Mouse (Mus musculus): ENCODE data around the gene Ncl. TPM values are rescaled to one million over a fixed set of nuclear protein-coding genes. Genes with fewer than 3 reads are reported as not detected.

The Ncl gene
- polyA plus RNA-seq, 1 experiment from 2014 or later, result 365 TPM

- 64% methylated on average over 2 of the region's 2 CpGs for WGBS
- Histone ChIP-seq H3K4me3 (no peak overlapping the region), H3K27ac (no peak overlapping the region), H3K36me3 (no peaks in the 10 kb centered on the region), H3K4me1 (no peaks in the 10 kb centered on the region; the same call in 1 of the 2 replicates), H3K27me3 (no peaks in the 10 kb centered on the region), H3K9ac (no peak overlapping the region), H3K4me2 (no peak overlapping the region), H3K9me3 (no peaks in the 10 kb centered on the region)
- ATAC-seq (ENCODE audit: borderline replicate concordance, extremely low read depth, low FRiP score, low TSS enrichment), result no peak
These were observed 32.2 kb upstream of the Ncl start for GRCm38 (mm10) chr1:86391425-86391824.

GRCm38 (mm10) chr1:86389230-86389629, 30.0 kb upstream of the Ncl start:
- Histone ChIP-seq H3K4me1 (no peaks in the 10 kb centered on the region; the same call in 1 of the 2 replicates), H3K27ac (no peak overlapping the region), H3K36me3 (no peaks in the 10 kb centered on the region), H3K9me3 (no peaks in the 10 kb centered on the region), H3K9ac (no peak overlapping the region), H3K27me3 (no peaks in the 10 kb centered on the region), H3K4me2 (no peak overlapping the region), H3K4me3 (no peak overlapping the region)
- 4% methylated on average over 11 of the region's 11 CpGs for WGBS
- peak; percentile 28; the same call in 1 of the 2 replicates for ATAC-seq (ENCODE audit: borderline replicate concordance, extremely low read depth, low FRiP score, low TSS enrichment)

GRCm38 (mm10) chr1:86381027-86381426, 21.8 kb upstream of the Ncl start:
- 0 out of 2 replicates have a peak, but pooled peaks cover 4% of the 10 kb centered on the region for H3K4me1 ChIP-seq
- 16% methylated on average over 13 of the region's 13 CpGs for WGBS
- peak; percentile 53; the same call in 1 of the 2 replicates for ATAC-seq (ENCODE audit: borderline replicate concordance, extremely low read depth, low FRiP score, low TSS enrichment)
- H3K27me3 ChIP-seq, result no peaks in the 10 kb centered on the region
- H3K36me3 ChIP-seq, result no peaks in the 10 kb centered on the region
- H3K9me3 ChIP-seq, result no peaks in the 10 kb centered on the region
- no peak overlapping the region for H3K4me3 ChIP-seq
- H3K9ac ChIP-seq, result no peak overlapping the region
- no peak overlapping the region for H3K27ac ChIP-seq
- peak overlapping the region; percentile 21; the same call in 1 of the 2 replicates for H3K4me2 ChIP-seq

GRCm38 (mm10) chr1:86379161-86379569, 20.0 kb upstream of the Ncl start:
- no peak overlapping the region for H3K27ac ChIP-seq
- no peaks in the 10 kb centered on the region for H3K27me3 ChIP-seq
- H3K4me3 ChIP-seq, result no peak overlapping the region
- H3K9ac ChIP-seq, result no peak overlapping the region
- H3K36me3 ChIP-seq, result no peaks in the 10 kb centered on the region
- 53% methylated on average over 9 of the region's 9 CpGs for WGBS
- ATAC-seq (ENCODE audit: borderline replicate concordance, extremely low read depth, low FRiP score, low TSS enrichment), result no peak
- H3K4me2 ChIP-seq, result no peak overlapping the region
- no peaks in the 10 kb centered on the region for H3K9me3 ChIP-seq
- H3K4me1 ChIP-seq, result 0 out of 2 replicates have a peak, but pooled peaks cover 4% of the 10 kb centered on the region

GRCm38 (mm10) chr1:86378662-86379061, 19.5 kb upstream of the Ncl start:
- Histone ChIP-seq H3K4me2 (no peak overlapping the region), H3K4me1 (0 out of 2 replicates have a peak, but pooled peaks cover 4% of the 10 kb centered on the region), H3K36me3 (no peaks in the 10 kb centered on the region), H3K27me3 (no peaks in the 10 kb centered on the region), H3K27ac (no peak overlapping the region), H3K4me3 (no peak overlapping the region), H3K9me3 (no peaks in the 10 kb centered on the region), H3K9ac (no peak overlapping the region)
- WGBS, result 42% methylated on average over 6 of the region's 6 CpGs
- no peak for ATAC-seq (ENCODE audit: borderline replicate concordance, extremely low read depth, low FRiP score, low TSS enrichment)

- H3K4me1 ChIP-seq, result 0 out of 2 replicates have a peak, but pooled peaks cover 4% of the 10 kb centered on the region
- ATAC-seq (ENCODE audit: borderline replicate concordance, extremely low read depth, low FRiP score, low TSS enrichment), result 0 out of 2 replicates have a peak, but pooled peaks have one; percentile 29
- H3K27me3 ChIP-seq, result no peaks in the 10 kb centered on the region
- 67% methylated on average over 5 of the region's 5 CpGs for WGBS
- H3K36me3 ChIP-seq, result no peaks in the 10 kb centered on the region
- no peaks in the 10 kb centered on the region for H3K9me3 ChIP-seq
- no peak overlapping the region for H3K4me3 ChIP-seq
- no peak overlapping the region for H3K4me2 ChIP-seq
- H3K9ac ChIP-seq, result no peak overlapping the region
- no peak overlapping the region for H3K27ac ChIP-seq
These were observed 17.2 kb upstream of the Ncl start for GRCm38 (mm10) chr1:86376354-86376753.

GRCm38 (mm10) chr1:86371997-86372396, 12.8 kb upstream of the Ncl start:
- Histone ChIP-seq H3K27me3 (no peaks in the 10 kb centered on the region), H3K9ac (no peak overlapping the region), H3K27ac (no peak overlapping the region), H3K4me1 (no peaks in the 10 kb centered on the region), H3K4me2 (no peak overlapping the region), H3K36me3 (no peaks in the 10 kb centered on the region), H3K9me3 (no peaks in the 10 kb centered on the region), H3K4me3 (no peak overlapping the region)
- peak; percentile 46; the same call in 1 of the 2 replicates for ATAC-seq (ENCODE audit: borderline replicate concordance, extremely low read depth, low FRiP score, low TSS enrichment)
- WGBS, result 39% methylated on average over 10 of the region's 10 CpGs

GRCm38 (mm10) chr1:86368086-86368485, 8.9 kb upstream of the Ncl start:
- H3K4me1 ChIP-seq, result no peaks in the 10 kb centered on the region
- ATAC-seq (ENCODE audit: borderline replicate concordance, extremely low read depth, low FRiP score, low TSS enrichment), result no peak
- H3K27me3 ChIP-seq, result no peaks in the 10 kb centered on the region
- H3K27ac ChIP-seq, result no peak overlapping the region
- no peak overlapping the region for H3K4me3 ChIP-seq
- H3K36me3 ChIP-seq, result no peaks in the 10 kb centered on the region
- H3K4me2 ChIP-seq, result no peak overlapping the region
- WGBS, result 67% methylated on average over 4 of the region's 4 CpGs
- no peaks in the 10 kb centered on the region for H3K9me3 ChIP-seq
- no peak overlapping the region for H3K9ac ChIP-seq

- H3K9ac ChIP-seq, result no peak overlapping the region
- ATAC-seq (ENCODE audit: borderline replicate concordance, extremely low read depth, low FRiP score, low TSS enrichment), result no peak
- no peak overlapping the region for H3K4me3 ChIP-seq
- no peaks in the 10 kb centered on the region for H3K27me3 ChIP-seq
- no peaks in the 10 kb centered on the region for H3K9me3 ChIP-seq
- H3K36me3 ChIP-seq, result no peaks in the 10 kb centered on the region
- peaks cover 7% of the 10 kb centered on the region for H3K4me1 ChIP-seq
- 18% methylated on average over 6 of the region's 6 CpGs for WGBS
- no peak overlapping the region for H3K27ac ChIP-seq
- H3K4me2 ChIP-seq, result no peak overlapping the region
These were observed 4.5 kb upstream of the Ncl start for GRCm38 (mm10) chr1:86363671-86364070.

- no peak overlapping the region for H3K27ac ChIP-seq
- ATAC-seq (ENCODE audit: borderline replicate concordance, extremely low read depth, low FRiP score, low TSS enrichment), result no peak
- no peak overlapping the region for H3K9ac ChIP-seq
- 76% methylated on average over 4 of the region's 4 CpGs for WGBS
- no peaks in the 10 kb centered on the region for H3K9me3 ChIP-seq
- H3K4me2 ChIP-seq, result no peak overlapping the region
- H3K4me1 ChIP-seq, result peaks cover 12% of the 10 kb centered on the region
- peaks cover 5% of the 10 kb centered on the region for H3K36me3 ChIP-seq
- H3K27me3 ChIP-seq, result no peaks in the 10 kb centered on the region
- H3K4me3 ChIP-seq, result no peak overlapping the region
These were observed 2.8 kb upstream of the Ncl start for GRCm38 (mm10) chr1:86361852-86362615.

GRCm38 (mm10) chr1:86360441-86360840, 1.2 kb upstream of the Ncl start:
- ATAC-seq (ENCODE audit: borderline replicate concordance, extremely low read depth, low FRiP score, low TSS enrichment), result no peak
- WGBS, result 12% methylated on average over 12 of the region's 12 CpGs

GRCm38 (mm10) chr1:86359798-86360179, 589 bp upstream of the Ncl start:
- peak; percentile 2; the same call in 1 of the 2 replicates for ATAC-seq (ENCODE audit: borderline replicate concordance, extremely low read depth, low FRiP score, low TSS enrichment)

More at GRCm38 (mm10) chr1:86360441-86360840, 1.2 kb upstream of the Ncl start:
- Histone ChIP-seq H3K27ac (peak overlapping the region; percentile 97), H3K4me2 (peak overlapping the region; percentile 59), H3K4me3 (peak overlapping the region; percentile 63), H3K36me3 (peaks cover 21% of the 10 kb centered on the region), H3K4me1 (peaks cover 12% of the 10 kb centered on the region), H3K9ac (peak overlapping the region; percentile 85), H3K27me3 (no peaks in the 10 kb centered on the region), H3K9me3 (no peaks in the 10 kb centered on the region)

More at GRCm38 (mm10) chr1:86359798-86360179, 589 bp upstream of the Ncl start:
- Histone ChIP-seq H3K27ac (peak overlapping the region; percentile 97), H3K9me3 (no peaks in the 10 kb centered on the region), H3K9ac (peak overlapping the region; percentile 85), H3K27me3 (no peaks in the 10 kb centered on the region), H3K36me3 (peaks cover 28% of the 10 kb centered on the region), H3K4me3 (peak overlapping the region; percentile 63), H3K4me1 (peaks cover 12% of the 10 kb centered on the region), H3K4me2 (peak overlapping the region; percentile 59)
- under 1% methylated on average over 26 of the region's 26 CpGs for WGBS

All from lung, embryonic 15.5 days (tissue).